Mouse (Mus musculus): Measurements from ENCODE around the gene Dnal1.

Dnal1 gene

GRCm38 (mm10) chr12:84186536-84186935, 72.4 kb downstream of the Dnal1 start:
- DNase-seq (ENCODE audit: low spot score) = no peak

DNA sequence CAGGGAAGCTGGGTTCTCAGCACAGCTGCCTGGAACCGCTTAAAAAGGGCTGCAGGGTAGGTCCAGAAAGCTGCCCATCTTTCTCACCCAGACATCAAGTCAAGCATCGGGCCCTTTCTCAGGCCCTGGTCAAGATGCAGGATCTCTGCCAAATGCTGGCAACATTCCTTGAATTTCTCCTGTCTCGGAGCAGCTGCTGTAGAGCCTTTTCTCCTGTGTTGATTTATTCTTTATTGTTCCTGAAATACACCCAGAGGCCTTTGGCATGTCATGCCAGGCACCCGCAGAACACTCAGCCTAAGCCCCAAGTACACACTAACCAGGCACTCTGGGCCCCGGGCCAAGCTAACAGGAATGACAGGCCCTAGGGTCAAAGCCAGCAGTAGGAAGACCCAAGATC, 72.8 kb downstream of the Dnal1 start:
- DNase-seq (ENCODE audit: low spot score) = no peak

- DNase-seq (ENCODE audit: low spot score) = no peak
Measured at GRCm38 (mm10) chr12:84187752-84188601, 73.8 kb downstream of the Dnal1 start.

DNA sequence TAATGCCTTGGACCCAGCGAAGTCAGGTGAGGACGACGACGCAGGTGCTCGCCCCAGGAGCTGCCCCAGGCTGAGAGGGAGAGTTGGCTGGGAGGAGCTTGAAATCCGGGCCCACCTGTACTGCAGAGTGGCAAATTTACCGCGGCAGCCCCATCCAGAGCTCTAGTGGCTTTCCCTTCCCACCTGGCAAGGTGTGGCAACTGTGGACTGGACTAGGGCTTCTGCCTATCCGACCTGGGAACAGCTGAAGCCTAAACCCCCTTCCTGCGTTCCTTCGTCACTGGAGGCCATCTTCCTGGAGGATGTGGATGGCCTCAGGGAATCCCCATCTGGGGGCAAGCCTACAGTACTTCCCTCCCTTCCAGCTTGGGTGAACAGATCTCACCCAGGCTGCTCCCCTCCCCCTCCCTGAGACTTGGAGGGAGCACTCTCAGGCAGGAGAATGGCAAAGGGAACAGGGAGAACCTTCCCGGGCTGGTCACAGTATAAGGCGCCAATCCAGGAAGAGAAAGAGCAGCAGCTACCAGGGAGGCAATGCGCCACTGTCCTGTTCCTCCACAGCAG, 74.8 kb downstream of the Dnal1 start:
- no peak for DNase-seq (ENCODE audit: low spot score)

GRCm38 (mm10) chr12:84190151-84190820, 76.1 kb downstream of the Dnal1 start:
- DNase-seq (ENCODE audit: low spot score) = no peak

DNA sequence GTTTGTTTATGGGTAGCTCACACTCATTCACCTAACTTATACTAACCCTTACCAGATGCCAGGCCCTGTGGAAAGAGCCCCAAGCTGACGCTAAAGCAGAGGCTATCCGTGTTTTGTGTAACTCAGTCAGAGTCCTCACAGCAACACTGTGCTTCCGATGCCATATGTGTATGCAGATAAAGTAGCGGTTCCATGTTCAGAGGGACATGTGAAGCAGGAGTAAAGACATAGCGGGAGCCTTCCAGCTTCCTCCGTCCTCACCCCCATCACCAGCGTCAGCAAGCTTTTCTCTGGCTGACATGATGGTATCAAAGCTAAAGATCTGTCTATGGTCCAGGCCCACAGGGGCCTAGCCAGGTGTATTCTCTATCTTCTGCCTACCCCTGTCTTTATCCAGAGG, 77.0 kb downstream of the Dnal1 start:
- DNase-seq (ENCODE audit: low spot score) = no peak

DNA sequence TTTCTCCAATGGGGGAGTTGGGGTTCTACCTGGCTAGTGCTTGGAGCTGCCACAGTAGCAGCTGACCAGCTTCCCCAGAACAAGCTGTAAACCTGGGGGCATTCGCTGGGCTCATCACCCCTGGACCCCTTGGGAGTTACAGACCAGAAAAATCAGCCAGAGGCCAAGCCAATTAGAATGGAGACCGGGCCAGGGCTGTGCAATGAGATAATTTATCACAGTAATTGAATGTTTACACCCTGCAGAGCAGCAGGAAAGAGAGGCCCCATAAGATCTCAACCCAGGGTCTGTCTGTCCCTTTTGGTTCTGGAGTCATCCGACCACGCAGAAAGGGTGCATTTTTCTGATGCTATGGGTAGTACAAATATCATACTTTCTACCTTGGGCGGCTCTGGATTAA, 77.6 kb downstream of the Dnal1 start:
- no peak for DNase-seq (ENCODE audit: low spot score)

GRCm38 (mm10) chr12:84192280-84192679, 78.1 kb downstream of the Dnal1 start:
- no peak for DNase-seq (ENCODE audit: low spot score)

DNA sequence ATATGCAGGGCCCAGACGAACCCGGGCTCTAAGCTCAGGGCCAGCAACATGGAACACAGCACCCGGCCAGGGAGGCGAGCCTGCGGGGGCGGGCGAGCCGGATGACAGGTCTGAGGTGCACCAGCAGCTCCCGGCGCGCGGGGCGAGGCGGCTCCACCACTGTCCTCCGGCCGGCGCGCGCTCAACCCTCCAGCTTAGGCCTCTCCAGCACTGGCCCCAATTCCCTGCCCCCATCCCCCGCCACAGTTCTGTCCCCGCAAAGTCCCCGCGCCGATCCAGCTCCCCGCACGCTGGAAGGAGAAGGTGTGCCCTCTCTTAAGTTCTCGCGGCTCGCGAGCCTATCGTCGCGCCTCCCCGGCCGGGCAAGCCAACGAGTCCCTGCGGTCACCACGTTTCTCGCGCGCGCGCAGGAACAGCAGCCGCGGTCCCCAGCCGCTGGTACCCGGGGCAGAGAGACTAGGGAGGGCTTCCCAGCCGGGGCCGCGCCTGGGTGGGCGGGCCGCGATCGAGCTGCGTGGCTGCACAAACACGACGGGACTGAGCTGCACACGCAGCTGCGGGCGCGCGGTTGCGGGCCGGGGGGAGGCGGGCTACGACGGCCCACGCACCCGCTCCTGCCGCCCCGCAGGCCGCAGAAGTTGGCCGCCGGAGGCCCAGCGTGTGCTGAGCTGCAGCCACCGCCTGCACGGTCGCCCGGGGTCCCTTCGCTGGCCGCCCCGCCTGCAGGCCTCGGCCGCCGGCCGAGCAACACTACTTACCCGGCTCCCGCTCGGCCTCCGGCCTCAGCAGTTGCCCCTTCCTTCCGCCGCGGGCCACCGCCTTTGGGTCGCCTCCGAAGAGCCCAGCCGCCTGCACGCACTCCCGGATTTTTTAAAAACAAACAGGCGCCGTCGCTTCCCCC, 78.8 kb downstream of the Dnal1 start:
- DNase-seq (ENCODE audit: low spot score) = peak; percentile 57

DNA sequence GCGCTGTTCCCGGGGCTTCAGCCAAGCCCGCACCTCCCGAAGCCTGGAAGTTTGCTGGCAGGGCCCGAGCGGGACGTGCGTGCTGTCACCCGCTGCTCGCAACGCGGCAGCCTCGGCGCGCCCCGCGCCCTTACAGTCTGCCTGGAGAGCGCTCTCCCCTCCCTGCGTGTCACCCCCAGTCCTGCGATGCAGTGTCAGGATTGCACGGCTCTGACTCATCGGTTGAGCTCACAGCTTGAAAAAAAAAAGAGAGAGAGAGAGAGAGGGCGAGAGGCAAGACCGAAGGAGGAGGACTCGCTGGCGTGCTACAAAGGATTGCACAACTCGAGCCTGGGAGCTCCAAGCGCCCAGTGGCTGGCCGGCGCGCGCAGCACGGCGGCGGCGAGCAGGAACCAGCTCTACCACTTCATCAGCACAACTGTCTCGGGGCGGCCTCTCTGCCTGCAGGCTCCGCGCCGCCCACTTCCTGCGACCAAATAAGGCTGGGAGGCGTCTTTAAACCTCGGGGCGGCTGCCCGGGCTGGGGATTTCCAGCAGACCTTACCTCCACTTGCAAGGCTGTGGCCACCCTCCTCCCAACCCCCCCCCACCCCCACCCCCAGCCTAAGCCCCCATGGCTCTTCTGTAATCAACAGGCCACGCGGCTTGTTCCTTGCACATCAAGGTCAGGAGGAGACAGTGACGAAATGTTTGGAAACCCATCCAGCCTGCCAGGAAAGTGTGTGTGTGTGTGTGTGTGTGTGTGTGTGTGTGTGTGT, 79.7 kb downstream of the Dnal1 start:
- DNase-seq (ENCODE audit: low spot score) = peak; percentile 84

GRCm38 (mm10) chr12:84194400-84195109, 80.4 kb downstream of the Dnal1 start:
- no peak for DNase-seq (ENCODE audit: low spot score)

GRCm38 (mm10) chr12:84195195-84195594, 81.0 kb downstream of the Dnal1 start:
- no peak for DNase-seq (ENCODE audit: low spot score)
